Mouse (Mus musculus) NIH3T3 (cell line): ENCODE results near the gene Gng5.

Experiments
- DNase-seq: peaks from one replicate; pipeline ENCODE4 v3.0.0-alpha.2; 2012; ENCODE audit warnings: low read depth

The Gng5 gene

GRCm38 (mm10) chr3:146499431-146500002, at the start of gene Gng5, which contains the start of gene Spata1:
Gene Gng5, plus strand, starts transcription at chr3:146499807.
Gene Spata1, minus strand, starts transcription at chr3:146499753.
- DNase-seq, result peak; percentile 96

GRCm38 (mm10) chr3:146450371-146450841, 49.2 kb upstream of the Gng5 start:
- DNase-seq, result peak; percentile 97

DNA sequence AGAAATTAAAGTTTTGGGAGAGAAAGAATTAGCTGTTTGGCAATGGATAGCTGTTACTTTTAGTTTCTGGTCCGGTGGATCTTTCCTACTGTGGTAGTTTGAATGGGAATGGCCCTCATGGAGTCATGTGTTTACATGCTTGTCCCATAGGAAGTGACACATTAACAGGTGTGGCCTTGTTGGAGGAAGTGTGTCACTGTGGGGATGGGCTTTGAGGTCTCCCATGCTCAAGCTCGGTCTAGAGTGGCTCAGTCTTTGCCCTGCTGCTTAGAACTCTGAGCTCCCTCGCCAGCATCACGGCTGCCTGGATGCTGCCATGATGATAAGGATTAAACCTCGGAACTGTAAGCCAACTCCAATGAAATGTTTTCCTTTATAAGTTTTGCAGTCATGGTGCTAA, 48.2 kb upstream of the Gng5 start:
- DNase-seq, result peak; percentile 16

DNA sequence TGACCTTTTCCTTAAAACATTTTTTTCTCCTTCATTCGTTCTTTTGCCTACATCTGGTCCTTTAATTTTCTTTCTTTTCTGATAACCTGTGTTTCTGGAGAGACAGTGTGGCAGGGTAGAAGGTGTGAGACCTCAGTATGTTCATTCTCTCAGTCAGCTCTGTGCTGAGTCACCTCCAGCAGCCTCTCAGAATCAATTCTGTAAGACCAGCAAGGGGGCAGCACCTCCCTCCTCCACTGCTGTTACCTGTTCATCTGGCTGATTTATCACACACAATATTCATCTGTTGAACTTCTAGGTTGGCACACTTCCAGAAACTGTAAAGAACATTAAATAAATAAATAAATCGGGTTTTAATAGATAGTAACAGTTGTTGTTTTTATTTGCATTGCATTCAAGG, 36.7 kb upstream of the Gng5 start:
- DNase-seq, result peak; percentile 31

DNA sequence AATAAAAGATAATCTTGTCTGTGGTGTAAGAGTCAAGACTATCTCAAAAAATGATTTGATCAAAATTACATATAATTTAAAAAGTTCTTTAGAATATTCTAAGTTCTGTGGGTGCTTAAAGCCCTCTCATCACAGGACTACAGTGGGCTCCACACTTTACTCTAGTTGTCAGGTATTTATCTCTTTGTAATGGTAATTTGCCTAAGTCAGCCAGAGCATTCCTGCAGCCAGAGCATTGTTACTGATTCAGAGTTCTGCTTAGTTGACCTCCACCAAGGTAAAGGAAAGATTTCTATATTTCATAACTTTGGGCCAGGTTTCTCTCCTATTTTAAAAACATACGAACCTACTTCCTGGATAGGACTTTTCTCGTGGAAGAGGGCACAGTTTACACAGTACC, 30.4 kb upstream of the Gng5 start:
- DNase-seq, result no peak

- no peak for DNase-seq
Observed at GRCm38 (mm10) chr3:146472657-146473056, 26.9 kb upstream of the Gng5 start.

- DNase-seq, result peak; percentile 52
Observed at GRCm38 (mm10) chr3:146473741-146474140, 25.9 kb upstream of the Gng5 start.

DNA sequence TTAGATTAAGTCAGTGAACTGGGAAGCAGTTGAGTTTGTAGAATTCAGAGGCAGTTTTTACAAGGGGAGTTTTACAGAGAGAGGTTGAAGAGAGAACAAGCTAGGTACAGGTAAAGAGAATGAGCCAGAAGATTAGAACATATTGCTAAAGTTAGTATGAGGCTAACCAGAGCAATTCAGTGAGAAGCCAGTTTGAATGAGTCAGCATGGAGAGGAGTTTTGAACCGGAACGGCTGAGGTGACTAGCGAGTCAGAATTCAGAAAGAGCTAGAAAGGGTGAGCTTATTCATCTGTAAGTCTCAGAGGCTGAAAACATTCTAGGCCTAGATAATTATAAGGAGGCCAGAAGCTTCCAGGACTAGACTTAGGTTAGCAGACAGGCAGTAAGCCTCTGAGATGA, 25.2 kb upstream of the Gng5 start:
- peak; percentile 68 for DNase-seq

DNA sequence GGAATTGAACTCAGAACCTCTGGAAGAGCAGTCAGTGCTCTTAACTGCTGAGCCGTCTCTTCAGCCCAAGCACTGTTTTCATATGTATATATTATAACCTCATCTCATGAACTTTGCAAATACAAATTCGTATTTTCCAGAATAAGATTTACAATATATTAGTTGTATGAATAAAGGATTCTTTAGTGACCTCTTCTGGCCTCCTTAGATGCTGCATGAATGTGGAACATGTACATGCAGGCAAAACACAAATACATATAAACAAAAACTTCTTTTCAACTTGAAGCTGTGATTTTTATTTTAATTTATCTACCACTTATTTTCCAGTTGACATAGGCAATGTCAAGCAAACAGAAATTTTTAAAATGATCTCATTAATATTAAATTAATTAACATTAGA, 17.6 kb upstream of the Gng5 start:
- peak; percentile 54 for DNase-seq

DNA sequence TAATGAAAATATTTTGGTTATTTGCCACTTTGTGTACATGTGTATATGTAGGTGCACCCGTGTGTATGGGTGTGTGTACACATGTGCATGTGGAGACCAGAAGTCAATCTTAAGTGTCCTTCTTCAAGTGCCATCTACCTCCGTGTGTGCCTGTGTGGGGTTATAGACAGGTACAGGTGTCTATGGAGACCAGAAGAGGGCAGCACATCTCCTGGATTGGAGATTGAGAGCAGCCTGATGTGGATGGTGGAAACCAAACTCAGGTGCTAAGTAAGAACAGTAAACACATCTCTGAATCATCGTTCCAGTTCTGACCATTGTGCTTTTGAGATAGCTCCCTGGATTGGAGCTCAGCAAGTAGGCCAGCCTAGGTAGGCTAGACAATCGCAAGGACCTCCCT, 13.1 kb upstream of the Gng5 start:
- no peak for DNase-seq

- no peak for DNase-seq
Observed at GRCm38 (mm10) chr3:146494941-146495340, 4.7 kb upstream of the Gng5 start.

- no peak for DNase-seq
Observed at GRCm38 (mm10) chr3:146498989-146499388, 618 bp upstream of the Gng5 start.

DNA sequence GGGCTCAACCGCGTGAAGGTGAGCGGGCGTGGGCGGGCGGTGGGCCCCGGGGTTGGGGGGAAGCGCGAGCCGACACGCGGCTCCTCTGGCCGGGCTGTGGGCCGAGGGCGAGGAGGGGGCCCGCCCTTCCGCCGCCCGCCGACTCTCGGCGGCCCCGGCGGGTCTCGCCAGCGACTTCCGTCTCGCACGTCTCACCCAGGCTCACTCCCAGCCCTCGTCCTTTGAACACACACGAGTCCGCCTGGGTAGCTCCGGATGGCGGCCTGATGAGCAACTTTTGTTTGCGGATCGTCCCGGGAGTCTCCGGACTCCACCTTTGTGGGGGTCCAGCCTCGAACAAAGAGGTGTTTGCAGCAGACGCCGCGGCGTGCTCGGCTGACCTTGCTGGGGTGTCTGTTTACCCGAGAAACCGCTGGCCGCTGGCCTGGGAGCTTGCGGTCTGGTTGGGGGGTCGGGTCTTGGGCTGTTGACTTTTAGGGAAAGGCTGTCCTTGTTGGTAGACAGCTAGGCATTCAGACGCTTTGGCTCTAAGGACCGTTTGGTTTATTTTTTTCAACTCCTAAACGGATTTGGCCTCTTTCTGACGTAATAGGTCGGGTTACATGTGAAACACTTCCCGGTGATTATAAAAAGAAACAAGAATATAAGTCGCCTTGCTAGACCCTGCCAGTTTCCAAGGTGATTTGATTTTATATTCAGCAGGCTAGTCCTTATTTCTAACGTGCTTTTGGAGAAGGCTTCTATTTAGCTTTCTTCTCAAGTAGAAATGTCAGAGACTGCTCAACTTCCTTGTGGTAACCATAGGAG, 599 bp downstream of the Gng5 start:
- DNase-seq, result peak; percentile 64

DNA sequence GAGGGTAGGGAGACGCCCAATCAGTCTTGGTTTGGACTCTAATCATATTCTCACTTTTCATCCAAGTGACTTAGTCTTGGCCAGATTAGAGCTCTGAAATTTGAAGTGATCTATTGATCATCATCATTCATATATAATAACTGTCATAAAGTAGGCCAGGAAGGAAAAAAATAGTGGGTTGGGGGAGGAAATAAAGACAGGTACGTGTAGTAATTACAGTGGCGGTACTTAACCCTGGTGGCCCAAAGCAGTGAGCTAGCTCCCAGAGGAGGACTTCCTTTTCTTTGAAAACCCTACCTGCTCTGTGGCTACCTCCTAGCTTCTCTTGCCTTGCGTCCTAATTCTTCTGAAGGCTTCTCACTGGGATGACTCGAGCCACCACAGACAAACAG, 1.2 kb downstream of the Gng5 start:
- DNase-seq, result no peak

DNA sequence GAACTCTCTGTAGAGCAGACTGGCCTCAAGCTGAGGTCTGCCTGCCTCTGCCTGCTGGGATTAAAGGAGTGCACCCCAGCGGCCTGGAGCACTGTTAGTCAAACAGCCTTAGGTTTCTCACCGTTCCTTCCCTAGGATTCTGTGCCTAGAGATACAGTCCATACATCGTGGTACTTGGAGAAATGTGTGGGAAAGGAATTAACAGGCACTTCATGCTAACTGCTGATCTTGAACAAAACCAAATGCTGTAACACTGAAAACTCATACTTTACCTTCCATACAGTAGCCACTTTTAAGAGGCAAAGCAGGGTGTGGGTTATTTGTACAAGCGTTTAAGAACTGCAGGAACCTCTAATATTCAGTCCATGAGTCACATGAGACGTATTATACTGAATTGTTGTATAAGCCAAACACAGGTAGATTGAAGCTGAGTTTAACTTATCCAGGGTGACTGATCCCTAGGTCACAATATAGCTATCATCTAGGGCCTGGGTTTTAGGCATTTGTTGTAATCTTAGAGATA, 2.1 kb downstream of the Gng5 start:
- DNase-seq, result peak; percentile 29

- no peak for DNase-seq
Observed at GRCm38 (mm10) chr3:146506711-146507110, 7.1 kb downstream of the Gng5 start.

DNA sequence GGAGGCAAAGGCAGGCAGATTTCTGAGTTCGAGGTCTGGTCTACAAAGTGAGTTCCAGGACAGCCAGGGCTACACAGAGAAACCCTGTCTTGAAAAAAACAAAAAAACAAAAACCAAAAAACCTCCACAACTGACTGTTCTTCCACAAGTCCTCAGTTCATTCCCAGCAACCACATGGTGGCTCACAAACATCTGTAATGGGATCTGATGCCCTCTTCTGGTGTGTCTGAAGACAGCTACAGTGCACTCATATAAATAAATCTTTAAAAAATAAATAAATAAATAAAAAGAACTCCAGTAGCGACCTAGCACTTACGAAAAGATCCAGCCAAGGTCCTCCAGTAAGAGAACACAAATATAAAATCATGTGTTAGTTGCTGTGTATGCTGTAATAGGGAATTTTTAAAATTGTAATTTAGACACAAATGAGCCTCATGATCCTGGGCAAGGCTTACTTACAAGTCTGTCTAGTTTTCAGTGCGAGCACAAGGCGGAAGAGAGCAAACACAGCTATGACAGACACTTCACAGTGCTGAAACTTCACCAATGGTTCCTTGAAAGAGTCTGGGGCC, 20.7 kb downstream of the Gng5 start:
- DNase-seq, result no peak

- DNase-seq, result peak; percentile 94
Observed at GRCm38 (mm10) chr3:146520798-146521651, 21.4 kb downstream of the Gng5 start, which contains the start of gene Rpf1. Gene Rpf1, minus strand, starts transcription at chr3:146521429.

GRCm38 (mm10) chr3:146521652-146522020, 22.0 kb downstream of the Gng5 start:
- DNase-seq, result no peak

GRCm38 (mm10) chr3:146528335-146528734, 28.7 kb downstream of the Gng5 start:
- no peak for DNase-seq

GRCm38 (mm10) chr3:146534986-146535385, 35.4 kb downstream of the Gng5 start:
- DNase-seq, result no peak
